Mouse (Mus musculus) common myeloid progenitor, adult 5-6 weeks (primary cell): ENCODE measurements around the gene Wdfy4. TPM values are rescaled to one million over a fixed set of nuclear protein-coding genes. Genes with fewer than 3 reads are reported as not detected.
A peak's percentile ranks its signal among the peaks of the same experiment; 100 is the strongest.

Experiments
- ATAC-seq: replicated peaks from 2 replicates; pipeline ENCODE4 v1.8.0; 2016; ENCODE audit warnings: low read depth, mild to moderate bottlenecking, moderate TSS enrichment, inconsistent platforms; ENCODE audit not compliant: poor library complexity, severe bottlenecking
- total RNA-seq: library from RNA; stranded (forward); fragments of 200-1000, 187-1606 nt; gene quantifications from 2 replicates; pipeline ENCODE4 v1.2.3, GENCODE M21; 2017

The Wdfy4 gene
- total RNA-seq, 1 experiment from 2014 or later: 95.8 TPM

- ATAC-seq: no peak
Observed at GRCm38 (mm10) chr14:33096462-33096861, 88.8 kb downstream of the Wdfy4 start.

GRCm38 (mm10) chr14:33083326-33083725 lies 102.0 kb downstream of the Wdfy4 start:
- ATAC-seq: no peak

- no peak for ATAC-seq
Observed at GRCm38 (mm10) chr14:33082301-33082700, 103.0 kb downstream of the Wdfy4 start.

- ATAC-seq: no peak
Observed at GRCm38 (mm10) chr14:33081370-33081860, 103.9 kb downstream of the Wdfy4 start.

- no peak for ATAC-seq
Observed at GRCm38 (mm10) chr14:33078596-33078995, 106.7 kb downstream of the Wdfy4 start.

GRCm38 (mm10) chr14:33078110-33078509 lies 107.2 kb downstream of the Wdfy4 start:
- ATAC-seq: no peak

- ATAC-seq: no peak
Observed at GRCm38 (mm10) chr14:33073355-33073754, 112.0 kb downstream of the Wdfy4 start.

- ATAC-seq: no peak
Observed at GRCm38 (mm10) chr14:33072351-33072750, 113.0 kb downstream of the Wdfy4 start.

GRCm38 (mm10) chr14:33067676-33068075 lies 117.6 kb downstream of the Wdfy4 start:
- ATAC-seq: no peak

- ATAC-seq: no peak
Observed at GRCm38 (mm10) chr14:33062996-33063395, 122.3 kb downstream of the Wdfy4 start.

GRCm38 (mm10) chr14:33058881-33059660 lies 126.2 kb downstream of the Wdfy4 start:
- ATAC-seq: no peak

- no peak for ATAC-seq
Observed at GRCm38 (mm10) chr14:33053441-33053840, 131.9 kb downstream of the Wdfy4 start.

- no peak for ATAC-seq
Observed at GRCm38 (mm10) chr14:33045217-33045616, 140.1 kb downstream of the Wdfy4 start.

- no peak for ATAC-seq
Observed at GRCm38 (mm10) chr14:33036811-33037210, 148.5 kb downstream of the Wdfy4 start.

GRCm38 (mm10) chr14:33035386-33035785 lies 149.9 kb downstream of the Wdfy4 start:
- no peak for ATAC-seq

GRCm38 (mm10) chr14:33033424-33033823 lies 151.9 kb downstream of the Wdfy4 start:
- ATAC-seq: 0 out of 2 replicates have a peak, but pooled peaks have one; percentile 18

GRCm38 (mm10) chr14:33030849-33031248 lies 154.5 kb downstream of the Wdfy4 start:
- peak; percentile 77 for ATAC-seq

GRCm38 (mm10) chr14:33019606-33020005 lies 165.7 kb downstream of the Wdfy4 start:
- ATAC-seq: no peak

- no peak for ATAC-seq
Observed at GRCm38 (mm10) chr14:33019050-33019449, 166.3 kb downstream of the Wdfy4 start.

GRCm38 (mm10) chr14:33007638-33008037 lies 177.7 kb downstream of the Wdfy4 start:
- no peak for ATAC-seq

GRCm38 (mm10) chr14:33005114-33005513 lies 180.2 kb downstream of the Wdfy4 start:
- no peak for ATAC-seq
